Mouse (Mus musculus) olfactory bulb, adult 2 months (tissue): Measurements from ENCODE around the gene Ppm1a. TPM values are rescaled to one million over a fixed set of nuclear protein-coding genes. Genes with fewer than 3 reads are reported as not detected.
A peak's percentile ranks its signal among the peaks of the same experiment; 100 is the strongest.

ENCODE experiments used
- H3K27ac ChIP-seq: fragments of 200-500 bp; 2 replicates; pipeline ENCODE4 v1.5.1; 2012; ENCODE audit warnings: low read depth, low read length; ENCODE audit not compliant: insufficient read depth
- H3K4me1 ChIP-seq: fragments of 200-500 bp; 2 replicates; pipeline ENCODE4 v1.6.1; 2012; ENCODE audit warnings: low read length; ENCODE audit not compliant: control insufficient read depth, insufficient read depth
- H3K4me3 ChIP-seq: fragments of 200-500 bp; 2 replicates; pipeline ENCODE4 v1.5.1; 2012; ENCODE audit warnings: mild to moderate bottlenecking, low read depth, low read length, moderate library complexity; ENCODE audit not compliant: insufficient read depth
- CTCF ChIP-seq: fragments of 200-500 bp; IDR thresholded peaks from 2 replicates; pipeline ENCODE4 v1.5.1; 2012; ENCODE audit warnings: low read depth, mild to moderate bottlenecking, low read length, moderate library complexity; ENCODE audit not compliant: insufficient read depth
- POLR2A ChIP-seq: fragments of 200-500 bp; IDR thresholded peaks from 2 replicates; pipeline ENCODE4 v1.6.1; 2012; ENCODE audit warnings: mild to moderate bottlenecking, low read depth, low read length, moderate library complexity; ENCODE audit not compliant: insufficient read depth
- WGBS: fragments of 180-500 bp; shearing (Covaris S2); methylation state at CpG from one replicate; pipeline ENCODE4 v1.1.7; 2018; 5-methylcytosine and 5-hydroxymethylcytosine counted together
- polyA plus RNA-seq: library from polyadenylated mRNA; stranded (reverse); fragments of >200 nt; gene quantifications from 2 replicates; pipeline ENCODE4 v1.2.4, GENCODE M21; 2012; ENCODE audit warnings: low replicate concordance; ENCODE audit not compliant: missing spikeins, insufficient read depth, insufficient read length

Ppm1a gene
- polyA plus RNA-seq, 1 experiment, result 406 TPM

DNA sequence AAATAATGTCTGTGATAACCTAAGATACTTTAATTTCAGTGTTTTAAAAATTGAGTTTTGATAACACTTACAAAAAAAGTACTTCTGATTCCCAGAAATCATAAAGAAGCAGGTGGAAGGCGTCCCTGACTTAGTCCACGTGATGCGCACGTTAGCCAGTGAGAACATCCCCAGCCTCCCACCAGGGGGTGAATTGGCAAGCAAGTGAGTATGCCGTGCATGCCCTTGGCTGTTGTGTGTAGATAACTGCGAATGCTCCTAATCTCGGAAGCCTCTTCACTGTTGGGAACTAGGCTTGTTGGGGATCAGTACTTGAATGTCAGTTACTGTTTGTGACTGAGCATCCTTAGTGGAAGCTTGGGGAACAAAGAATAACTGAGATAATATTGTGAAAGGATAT, 33.3 kb downstream of the Ppm1a start:
- Histone ChIP-seq H3K4me3 (no peak overlapping the region), H3K27ac (no peak overlapping the region), H3K4me1 (peaks cover 5% of the 10 kb centered on the region; the same call in 1 of the 2 replicates)
- TF ChIP-seq CTCF, result no peak
- TF ChIP-seq POLR2A, result no peak
- WGBS, result 34% methylated on average over 7 of the region's 7 CpGs

DNA sequence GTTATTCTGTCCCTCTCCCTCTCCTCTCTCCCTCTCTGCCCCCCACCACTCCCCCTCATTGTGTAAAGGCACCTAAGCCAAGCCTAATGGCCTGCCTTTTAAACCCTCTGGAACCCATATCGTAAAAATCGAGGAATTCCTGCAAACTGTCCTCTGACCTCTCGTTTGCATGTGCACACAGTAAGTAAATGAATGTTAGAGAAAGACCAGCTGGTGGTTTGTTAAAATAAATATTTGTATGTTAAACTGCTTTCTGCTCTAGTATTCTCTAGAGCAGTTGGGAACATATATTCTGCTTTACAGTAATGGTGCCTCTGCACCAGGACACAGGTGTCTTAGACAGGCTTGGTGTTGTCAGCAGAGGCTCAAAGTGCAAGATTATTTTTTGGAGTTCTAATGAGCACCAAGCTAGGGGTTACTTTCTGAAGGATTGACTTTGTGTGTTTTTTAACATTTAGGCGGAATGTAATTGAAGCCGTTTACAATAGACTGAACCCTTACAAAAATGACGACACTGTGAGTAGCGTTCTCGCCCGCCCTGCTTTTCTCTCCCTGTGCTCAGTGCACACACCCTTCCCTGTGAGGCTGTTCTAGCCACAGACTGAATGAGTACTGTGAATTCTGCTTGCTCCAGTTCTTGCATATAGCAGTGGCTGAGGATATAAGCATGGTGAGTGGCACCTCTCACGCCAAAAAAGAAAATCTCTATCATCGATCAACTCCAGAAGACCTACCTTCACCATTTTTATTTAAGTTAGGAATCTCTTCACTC, 35.3 kb downstream of the Ppm1a start:
- Histone ChIP-seq H3K27ac (no peak overlapping the region), H3K4me3 (no peak overlapping the region), H3K4me1 (peaks cover 5% of the 10 kb centered on the region; the same call in 1 of the 2 replicates)
- TF ChIP-seq CTCF (no peak), POLR2A (no peak)
- WGBS, result 81% methylated on average over 11 of the region's 11 CpGs

DNA sequence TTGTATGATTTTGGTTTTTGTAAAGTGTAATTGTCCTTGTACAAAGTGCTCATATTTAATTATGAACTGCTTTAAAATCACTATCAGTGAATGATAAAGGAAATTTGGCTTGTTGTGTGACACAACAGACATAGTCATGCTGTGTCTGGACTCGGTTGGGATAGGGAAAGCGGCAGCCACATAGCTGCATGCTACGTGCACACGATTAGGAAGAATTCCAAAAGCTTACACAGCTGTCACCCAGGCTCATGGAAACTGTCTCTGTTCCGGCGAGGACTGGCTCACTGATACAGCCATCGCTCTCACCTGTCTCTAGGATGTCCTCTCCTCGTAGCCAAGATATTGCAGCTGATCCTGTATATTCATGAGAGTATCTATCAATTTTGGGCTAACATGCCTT, 36.7 kb downstream of the Ppm1a start:
- Histone ChIP-seq H3K4me3 (no peak overlapping the region), H3K4me1 (peaks cover 2% of the 10 kb centered on the region; the same call in 1 of the 2 replicates), H3K27ac (no peak overlapping the region)
- no peak for TF ChIP-seq POLR2A
- no peak for TF ChIP-seq CTCF
- WGBS, result 76% methylated on average over 8 of the region's 8 CpGs

DNA sequence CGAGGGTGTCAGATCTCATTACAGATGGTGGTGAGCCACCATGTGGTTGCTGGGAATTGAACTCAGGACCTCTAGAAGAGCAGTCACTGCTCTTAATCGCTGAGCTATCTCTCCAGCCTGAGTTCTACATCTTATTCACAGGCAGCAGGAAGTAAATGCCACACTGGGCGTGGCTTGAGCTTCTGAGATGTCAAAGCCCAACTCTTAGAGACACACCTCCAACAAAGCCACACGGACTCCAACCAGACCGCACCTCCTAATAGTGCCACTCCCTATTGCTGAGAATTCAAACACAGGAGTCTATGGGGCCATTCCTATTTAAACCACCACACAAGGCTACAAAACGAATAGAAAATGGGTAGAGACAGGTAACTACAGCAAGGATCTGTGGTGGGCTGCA, 52.5 kb downstream of the Ppm1a start:
- 84% methylated on average over 6 of the region's 6 CpGs for WGBS
- H3K4me1 ChIP-seq, result no peaks in the 10 kb centered on the region
- no peak overlapping the region for H3K27ac ChIP-seq
- TF ChIP-seq POLR2A (no peak), CTCF (no peak)
- no peak overlapping the region for H3K4me3 ChIP-seq

DNA sequence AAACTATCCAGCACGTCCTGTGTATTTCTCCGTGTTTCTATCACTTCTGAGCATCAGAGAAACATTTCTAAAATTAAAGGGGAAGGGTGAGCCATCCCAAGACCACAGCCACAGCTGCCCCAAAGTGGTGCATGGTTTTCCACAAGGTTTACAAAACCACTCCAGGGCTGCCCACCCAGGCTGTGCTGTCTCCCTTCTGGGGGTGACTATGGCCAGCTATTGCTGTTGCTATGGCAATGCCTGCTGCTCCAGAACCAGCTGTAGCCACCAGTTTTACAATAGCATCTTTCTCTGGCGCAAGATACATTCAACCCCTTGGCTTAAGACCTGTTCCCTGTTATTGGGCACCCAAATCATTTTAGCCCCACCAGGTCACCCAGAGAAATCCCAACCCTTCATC, 54.3 kb downstream of the Ppm1a start:
- 81% methylated on average over 3 of the region's 3 CpGs for WGBS
- Histone ChIP-seq H3K4me1 (no peaks in the 10 kb centered on the region), H3K27ac (no peak overlapping the region), H3K4me3 (no peak overlapping the region)
- no peak for TF ChIP-seq POLR2A

DNA sequence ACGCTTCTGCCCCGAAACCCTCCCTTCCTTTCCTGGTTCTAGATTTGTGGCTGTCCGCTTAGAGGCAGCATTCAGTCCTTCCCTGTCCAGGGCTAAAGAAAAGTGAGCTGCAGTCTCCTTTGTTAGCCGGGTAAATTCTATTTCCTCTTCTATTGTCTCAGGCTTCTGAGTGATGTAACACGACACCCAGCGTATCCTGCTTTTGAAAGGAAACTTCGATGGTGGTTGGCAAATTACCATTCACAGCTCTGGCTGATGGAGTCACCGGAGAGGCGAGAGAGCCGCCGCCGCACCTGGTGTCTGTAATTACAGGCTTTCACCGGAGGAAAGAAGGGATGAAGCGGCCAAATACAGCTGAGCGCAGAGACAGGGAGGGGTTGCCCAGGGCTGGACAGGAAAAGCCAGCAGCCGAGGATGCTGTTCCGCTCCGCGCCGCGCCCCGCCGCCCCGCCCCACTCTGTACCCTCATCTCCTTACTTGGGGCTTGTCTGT, 63.7 kb downstream of the Ppm1a start:
- WGBS, result 3% methylated on average over 24 of the region's 24 CpGs
- no peak for TF ChIP-seq POLR2A
- TF ChIP-seq CTCF, result no peak
- H3K27ac ChIP-seq, result no peak overlapping the region
- peaks cover 6% of the 10 kb centered on the region for H3K4me1 ChIP-seq
- peak overlapping the region; percentile 45 for H3K4me3 ChIP-seq

DNA sequence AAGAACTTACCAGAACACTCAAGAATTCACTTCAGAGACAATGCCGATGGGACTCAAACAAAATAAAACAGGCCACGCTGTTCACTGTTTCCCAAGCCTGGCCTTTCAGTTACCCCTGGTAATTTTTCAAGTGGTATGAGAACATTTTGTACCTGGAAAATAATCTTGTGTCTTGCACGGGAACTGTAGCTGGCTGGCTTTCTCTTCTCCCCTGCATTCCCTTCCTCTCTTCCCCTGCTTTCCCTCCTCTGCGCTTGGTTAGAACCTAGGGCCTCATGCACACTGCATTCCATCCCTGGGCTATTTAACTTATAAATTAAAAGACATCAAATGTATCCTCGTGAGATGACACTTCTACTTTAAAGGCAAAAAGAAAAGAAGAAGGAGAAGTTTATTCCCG, 64.3 kb downstream of the Ppm1a start:
- Histone ChIP-seq H3K27ac (no peak overlapping the region), H3K4me3 (peak overlapping the region; percentile 45; the same call in 1 of the 2 replicates), H3K4me1 (peaks cover 6% of the 10 kb centered on the region)
- TF ChIP-seq POLR2A (no peak), CTCF (no peak)
- 55% methylated on average over 6 of the region's 6 CpGs for whole genome bisulfite sequencing

DNA sequence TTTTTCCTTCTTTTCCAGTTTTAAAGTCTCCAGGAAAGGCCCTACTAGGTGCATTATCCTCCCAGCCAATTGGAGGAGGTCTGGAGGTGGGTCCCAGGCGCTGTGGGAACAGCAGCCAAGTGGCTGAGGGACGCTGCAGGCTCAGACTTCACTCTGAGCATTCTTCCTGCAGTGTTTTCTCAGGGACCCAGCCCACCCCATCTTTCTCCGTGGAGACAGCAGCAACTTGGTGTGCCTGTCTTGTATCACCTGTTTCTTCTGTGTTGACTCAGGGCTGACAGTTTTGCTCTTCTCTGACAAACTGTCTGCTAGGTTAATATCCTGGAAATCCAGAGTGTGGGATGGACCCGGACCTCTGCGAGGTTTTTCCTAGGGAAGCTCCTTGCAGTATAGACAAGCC, 68.4 kb downstream of the Ppm1a start:
- TF ChIP-seq POLR2A, result no peak
- TF ChIP-seq CTCF, result no peak
- Histone ChIP-seq H3K4me3 (no peak overlapping the region), H3K4me1 (peaks cover 6% of the 10 kb centered on the region), H3K27ac (no peak overlapping the region)
- WGBS, result 67% methylated on average over 5 of the region's 5 CpGs

DNA sequence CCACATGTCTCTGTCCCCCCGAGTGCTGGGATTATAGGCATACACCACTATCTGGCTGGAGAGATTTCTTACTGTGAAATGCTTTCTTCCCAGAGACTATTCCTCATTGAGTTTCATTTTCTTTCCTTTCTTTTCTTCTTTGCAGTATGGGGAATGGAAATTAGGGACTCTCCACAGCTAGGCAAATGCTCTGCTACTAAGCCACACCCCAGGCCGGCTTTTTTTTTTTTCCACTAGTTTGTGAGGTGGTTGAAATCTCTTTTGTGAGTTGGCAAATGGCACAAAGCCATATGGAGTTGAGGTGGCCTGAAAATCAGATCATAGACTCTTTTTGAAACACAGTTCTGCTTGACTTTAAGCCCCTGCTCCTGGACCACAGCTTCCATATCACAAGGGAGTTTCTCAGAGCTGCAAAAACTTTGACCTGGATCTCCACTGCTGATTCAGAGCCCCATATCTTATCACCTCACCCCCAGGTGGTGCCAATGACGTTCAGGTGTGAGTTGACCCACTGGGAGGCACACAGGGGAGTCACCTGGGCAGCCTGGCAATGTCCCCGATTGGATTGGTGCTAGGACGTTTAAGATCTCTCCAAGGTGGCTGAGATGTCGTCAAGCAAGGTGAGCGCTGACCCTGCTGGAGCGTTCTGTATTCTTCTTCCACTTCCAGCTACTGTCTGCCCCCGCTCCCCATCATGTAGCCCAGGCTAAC, 71.7 kb downstream of the Ppm1a start:
- Histone ChIP-seq H3K4me3 (no peak overlapping the region), H3K4me1 (peaks cover 7% of the 10 kb centered on the region), H3K27ac (no peak overlapping the region)
- no peak for TF ChIP-seq CTCF
- no peak for TF ChIP-seq POLR2A
- 87% methylated on average over 9 of the region's 9 CpGs for WGBS
